Mouse (Mus musculus) right cerebral cortex, postnatal 25 days (tissue): ENCODE results near the gene Atg4c.

Experiments used
- DNase-seq: peaks from one replicate; pipeline ENCODE4 v3.0.0; 2022

Gene Atg4c

DNA sequence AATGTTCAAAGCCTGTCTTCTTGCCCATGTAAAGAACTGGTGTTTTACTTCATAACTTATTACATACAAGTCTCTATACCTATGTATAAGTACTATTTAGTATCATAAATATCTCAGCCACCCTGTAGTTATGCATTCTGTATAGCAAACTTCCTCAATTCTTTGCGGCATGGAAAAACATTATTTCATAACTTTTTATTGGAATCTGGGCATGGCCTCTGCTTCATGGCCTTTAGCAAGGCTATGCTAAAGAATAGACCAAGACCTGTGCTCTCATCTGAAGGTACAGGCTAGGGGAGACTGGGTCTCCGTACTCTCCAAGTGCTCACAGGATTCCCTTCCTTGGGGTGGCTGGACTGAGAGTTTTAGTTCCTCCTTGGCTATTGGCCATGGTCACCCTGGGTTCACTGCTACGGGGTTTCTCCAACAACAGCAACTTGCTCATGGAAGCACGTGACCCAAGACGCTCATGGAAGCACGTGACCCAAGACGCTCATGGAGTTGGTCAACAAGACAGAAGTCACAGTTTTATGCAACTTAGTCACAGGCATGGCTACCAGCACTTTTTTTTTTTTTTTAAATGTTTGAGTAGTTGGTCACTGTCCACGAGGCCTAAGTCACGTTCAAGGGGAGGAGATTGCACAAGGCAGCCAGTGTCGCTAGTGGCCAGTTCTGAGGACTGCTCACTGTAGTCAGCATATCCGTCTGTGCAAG, 7.2 kb upstream of the Atg4c start:
- no peak for DNase-seq

GRCm38 (mm10) chr4:99192640-99193039, 1.1 kb upstream of the Atg4c start:
- DNase-seq: no peak

DNA sequence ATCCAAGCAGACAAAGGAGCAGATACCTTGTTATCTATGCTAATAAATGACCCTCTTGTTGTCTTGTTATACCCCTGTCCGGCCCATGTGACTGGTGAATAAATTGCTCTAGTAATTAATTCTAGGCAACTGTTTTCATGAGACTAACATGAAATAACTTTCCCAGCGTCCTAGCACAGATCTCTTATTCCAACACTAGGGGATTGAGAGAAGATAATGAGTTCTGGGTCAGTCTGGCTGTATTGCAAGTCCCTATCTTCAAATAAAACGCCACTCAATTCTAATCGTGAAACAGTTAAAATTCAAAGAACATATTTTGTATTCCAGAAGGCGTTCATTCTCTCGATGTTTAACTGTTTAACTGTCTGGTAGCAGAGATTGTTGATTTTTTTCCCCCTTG, 520 bp upstream of the Atg4c start:
- no peak for DNase-seq

DNA sequence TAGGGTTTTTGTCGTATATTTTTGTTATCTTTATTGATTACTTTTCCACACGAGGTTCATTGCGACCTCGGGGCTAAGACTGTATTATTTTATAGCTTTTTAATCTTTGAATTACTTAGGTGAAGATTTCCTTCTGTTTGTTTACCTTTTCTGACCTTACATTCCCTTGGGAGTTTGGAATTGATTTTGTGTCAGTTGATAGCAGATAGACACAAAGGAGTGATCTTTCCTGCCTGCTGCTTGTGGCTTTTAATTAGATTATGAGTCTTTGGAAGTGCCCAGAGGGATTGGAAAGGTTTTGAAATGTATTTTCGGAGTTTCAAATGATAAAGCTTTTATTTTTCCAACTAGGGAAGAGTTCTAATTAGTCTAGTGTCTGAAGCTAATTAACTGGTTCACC, 1.1 kb downstream of the Atg4c start:
- no peak for DNase-seq

GRCm38 (mm10) chr4:99198721-99199120, 5.0 kb downstream of the Atg4c start:
- no peak for DNase-seq

- no peak for DNase-seq
Measured at GRCm38 (mm10) chr4:99199757-99200251, 6.1 kb downstream of the Atg4c start.

GRCm38 (mm10) chr4:99200383-99201136, 6.8 kb downstream of the Atg4c start:
- no peak for DNase-seq

DNA sequence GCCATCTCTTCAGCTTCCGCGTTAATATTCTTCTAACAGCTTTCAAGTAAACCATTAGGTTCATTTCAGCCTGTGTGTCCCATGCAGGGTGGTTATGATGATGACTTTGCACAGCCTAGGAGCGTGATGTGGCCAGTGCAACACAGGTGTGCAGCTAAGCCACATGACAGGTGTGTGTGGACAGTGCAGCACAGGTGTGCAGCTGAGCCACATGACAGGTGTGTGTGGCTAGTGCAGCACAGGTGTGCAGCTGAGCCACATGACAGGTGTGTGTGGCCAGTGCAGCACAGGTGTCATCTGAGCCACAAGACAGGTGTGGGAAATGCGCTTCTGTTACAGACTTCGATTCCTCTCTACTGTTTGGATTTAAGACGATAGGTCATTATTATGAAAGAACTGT, 12.0 kb downstream of the Atg4c start:
- no peak for DNase-seq

DNA sequence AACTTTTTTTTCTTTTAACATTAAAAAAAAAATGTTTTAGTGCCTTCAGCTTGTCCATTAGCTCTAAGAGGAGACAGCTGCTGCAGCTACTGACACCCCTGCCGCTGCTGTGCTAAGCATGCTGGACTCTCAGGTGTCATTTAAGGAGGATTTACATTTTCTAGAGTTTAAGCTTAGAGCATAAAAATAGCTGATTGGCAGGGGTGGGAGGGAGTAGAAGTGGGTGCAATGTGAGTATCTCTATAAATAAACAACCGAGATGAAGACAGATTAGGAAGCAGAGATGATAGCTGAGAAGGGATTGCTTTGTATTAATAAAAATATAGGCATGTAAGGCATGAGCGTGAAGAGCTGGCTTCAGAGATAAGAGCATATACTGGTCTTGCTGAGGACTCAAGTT, 12.6 kb downstream of the Atg4c start:
- DNase-seq: no peak

DNA sequence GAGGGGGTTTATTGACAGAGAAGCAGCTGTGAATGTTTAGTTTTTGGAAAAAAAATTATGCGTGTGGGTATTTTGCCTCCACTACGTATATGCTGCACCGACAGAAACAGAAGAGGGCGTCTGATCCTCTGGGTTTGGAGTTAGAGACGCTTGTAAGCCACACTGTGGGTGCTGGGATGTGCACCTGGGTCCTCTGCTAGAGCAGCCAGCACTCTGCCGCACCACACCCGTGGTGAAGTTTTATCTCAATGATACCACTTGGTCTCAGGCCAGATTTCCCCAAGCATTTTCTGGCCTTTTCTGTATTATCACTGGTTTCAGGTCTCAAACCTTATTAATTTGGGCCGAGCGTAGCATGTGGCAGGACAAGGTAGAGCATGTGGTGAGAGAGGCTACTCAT, 16.4 kb downstream of the Atg4c start:
- DNase-seq: no peak

- DNase-seq: no peak
Measured at GRCm38 (mm10) chr4:99211606-99212005, 17.9 kb downstream of the Atg4c start.

DNA sequence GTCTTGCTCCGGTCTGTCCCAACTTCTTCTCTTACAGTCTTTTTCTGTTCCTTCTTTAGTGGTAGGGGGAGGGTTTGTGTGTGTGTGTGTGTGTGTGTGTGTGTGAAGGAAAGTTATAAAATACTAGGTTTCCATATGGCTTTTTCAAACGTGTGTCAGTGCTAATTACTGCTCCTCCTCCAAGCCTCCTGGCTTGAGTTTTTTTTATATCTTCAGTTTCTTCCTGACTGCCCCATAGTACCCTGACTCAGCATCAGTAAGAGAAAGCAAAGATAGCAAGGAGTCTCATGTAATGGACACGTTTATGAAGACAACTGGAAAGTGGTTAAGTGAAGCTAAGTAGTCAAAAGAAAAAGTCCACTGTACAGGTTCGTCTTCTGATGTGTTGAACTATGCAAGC, 19.4 kb downstream of the Atg4c start:
- no peak for DNase-seq

DNA sequence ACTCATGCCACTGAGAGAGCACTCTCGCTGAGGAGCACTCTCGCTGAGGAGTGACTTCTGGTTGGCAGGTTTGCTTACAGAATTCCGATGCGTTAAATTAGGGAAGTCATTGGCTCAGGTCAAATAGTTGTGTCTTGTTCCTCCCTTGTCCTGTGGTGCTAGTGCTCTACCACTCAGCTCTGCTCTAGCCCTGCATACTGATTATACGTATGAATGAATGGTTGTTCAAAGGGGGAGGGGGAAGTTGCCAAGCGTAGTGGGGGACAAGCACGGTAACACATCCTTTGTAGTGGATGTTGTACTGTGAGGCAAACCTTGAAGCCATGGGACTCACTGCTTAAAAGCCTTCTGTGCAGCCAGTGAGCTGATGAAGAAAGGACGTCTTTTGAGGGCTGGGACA, 28.5 kb downstream of the Atg4c start:
- DNase-seq: no peak

GRCm38 (mm10) chr4:99224790-99225189, 31.1 kb downstream of the Atg4c start:
- no peak for DNase-seq

DNA sequence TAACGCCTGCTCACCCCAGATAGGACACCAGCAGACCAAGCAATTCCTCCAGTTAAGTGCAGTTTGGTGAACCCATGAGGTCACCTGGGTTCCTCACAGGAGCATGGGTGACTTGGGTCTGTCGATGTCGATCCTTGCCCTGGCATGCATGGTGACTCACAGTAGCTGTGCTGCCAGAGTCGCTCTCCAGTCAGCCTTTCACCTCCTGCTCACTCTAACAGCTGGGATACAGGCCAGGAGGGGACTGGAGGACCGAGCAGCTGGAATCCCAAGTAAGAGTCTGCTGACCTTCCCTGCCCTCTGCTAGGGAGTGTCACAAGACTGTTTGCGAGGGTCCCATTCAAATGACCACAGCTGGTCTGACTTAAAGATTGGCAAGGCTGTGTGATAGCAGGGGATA, 33.5 kb downstream of the Atg4c start:
- no peak for DNase-seq

DNA sequence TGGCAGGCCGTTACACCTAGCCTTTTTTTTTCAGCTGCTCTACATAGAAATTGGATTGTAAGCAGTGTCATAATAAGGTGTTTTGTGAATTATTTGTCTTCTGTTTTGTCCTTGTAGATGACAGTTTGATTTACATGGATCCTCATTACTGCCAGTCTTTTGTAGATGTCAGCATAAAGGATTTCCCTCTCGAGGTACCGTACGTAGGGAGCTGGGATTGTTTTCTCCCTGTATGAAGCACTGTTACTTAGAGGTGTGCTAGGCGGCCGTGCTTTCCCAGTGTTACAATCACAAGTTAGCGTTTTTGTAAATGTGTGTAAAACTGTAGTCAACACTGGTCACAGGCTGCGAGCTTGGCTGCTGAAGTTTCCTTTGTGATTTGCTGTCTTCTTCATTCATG, 35.6 kb downstream of the Atg4c start:
- DNase-seq: no peak

- no peak for DNase-seq
Measured at GRCm38 (mm10) chr4:99235203-99235856, 41.6 kb downstream of the Atg4c start.

- DNase-seq: no peak
Measured at GRCm38 (mm10) chr4:99238305-99238704, 44.6 kb downstream of the Atg4c start.

- no peak for DNase-seq
Measured at GRCm38 (mm10) chr4:99241674-99242073, 47.9 kb downstream of the Atg4c start.

GRCm38 (mm10) chr4:99249358-99249757, 55.6 kb downstream of the Atg4c start:
- no peak for DNase-seq

DNA sequence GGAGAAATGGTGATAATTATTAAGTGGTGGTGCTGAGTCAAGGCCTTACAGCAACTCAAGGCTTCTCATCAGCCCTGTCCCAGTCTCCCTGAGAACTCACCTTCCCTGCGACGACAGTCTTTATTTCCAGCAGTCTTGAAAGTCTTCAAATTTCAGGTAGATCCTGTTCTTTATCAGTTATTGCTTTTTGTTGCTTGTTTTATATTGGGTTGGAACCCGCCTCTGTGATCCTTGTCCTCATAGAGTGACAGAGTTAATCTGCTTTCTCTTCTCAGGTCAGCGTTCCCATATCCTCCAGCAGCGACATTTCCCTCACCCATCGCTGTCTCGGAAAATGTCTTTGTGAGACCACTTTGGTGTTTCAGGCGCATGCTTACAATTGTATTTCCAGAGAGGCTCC, 56.1 kb downstream of the Atg4c start:
- DNase-seq: no peak

DNA sequence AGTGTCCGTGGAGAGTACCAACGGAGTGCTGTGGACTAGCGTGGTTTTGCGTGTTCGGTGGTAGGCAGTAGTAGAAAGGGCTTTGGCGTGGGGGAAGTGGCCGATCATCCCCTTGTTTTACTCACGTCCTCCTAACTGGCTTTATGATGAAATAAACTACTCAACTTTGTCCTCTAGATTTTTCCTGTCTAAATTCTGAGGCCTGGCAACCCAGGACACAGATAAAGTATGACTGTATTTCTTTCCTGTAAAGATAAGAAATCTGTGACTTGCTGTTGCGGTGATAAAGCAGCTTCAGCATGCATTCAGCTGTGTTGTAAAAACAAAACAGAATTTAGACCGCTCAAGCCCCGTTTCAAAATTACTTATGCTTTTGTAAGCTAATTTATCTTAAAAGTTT, 59.2 kb downstream of the Atg4c start:
- no peak for DNase-seq

GRCm38 (mm10) chr4:99263191-99263590, 69.5 kb downstream of the Atg4c start:
- no peak for DNase-seq

GRCm38 (mm10) chr4:99263663-99264062, 69.9 kb downstream of the Atg4c start:
- DNase-seq: no peak
